Mouse (Mus musculus) liver, postnatal 0 days (tissue): Measurements from ENCODE around the gene Zdhhc23. TPM values are rescaled to one million over a fixed set of nuclear protein-coding genes. Genes with fewer than 3 reads are reported as not detected.
A peak's percentile ranks its signal among the peaks of the same experiment; 100 is the strongest.

ENCODE experiments used
- ATAC-seq: fragments of 200-750 bp; cut with Nextera tagmentation; 2 replicates; pipeline ENCODE4 v1.8.0; 2017; ENCODE audit warnings: mild to moderate bottlenecking, moderate library complexity
- DNase-seq: peaks from one replicate; pipeline ENCODE4 v3.0.0-alpha.2; 2016
- H3K27ac ChIP-seq: fragments of 300-500 bp; sonication (generic); 2 replicates; pipeline ENCODE4 v1.5.1; 2014; ENCODE audit warnings: antibody characterized with exemption, moderate library complexity, mild to moderate bottlenecking, low read depth
- H3K27me3 ChIP-seq: fragments of 300-500 bp; sonication (generic); 2 replicates; pipeline ENCODE4 v1.6.1; 2014; ENCODE audit warnings: low read length, control low read depth, mixed read lengths; ENCODE audit not compliant: insufficient read depth
- H3K36me3 ChIP-seq: fragments of 300-500 bp; sonication (generic); replicated peaks from 2 replicates; pipeline ENCODE4 v1.6.1; 2014; ENCODE audit warnings: mild to moderate bottlenecking, control low read depth, low read length, moderate library complexity, mixed read lengths; ENCODE audit not compliant: insufficient read depth
- H3K4me1 ChIP-seq: fragments of 300-500 bp; sonication (generic); 2 replicates; pipeline ENCODE4 v1.6.1; 2014; ENCODE audit warnings: antibody characterized with exemption, mild to moderate bottlenecking, control low read depth; ENCODE audit not compliant: insufficient read depth
- H3K4me2 ChIP-seq: fragments of 300-500 bp; sonication (generic); 2 replicates; pipeline ENCODE4 v1.6.1; 2014; ENCODE audit warnings: low read depth, mild to moderate bottlenecking, low read length, moderate library complexity, mixed read lengths
- H3K4me3 ChIP-seq: fragments of 300-500 bp; sonication (generic); 2 replicates; pipeline ENCODE4 v1.5.1; 2014; ENCODE audit warnings: low read depth, low read length
- H3K9ac ChIP-seq: fragments of 300-500 bp; sonication (generic); replicated peaks from 2 replicates; pipeline ENCODE4 v1.6.1; 2014; ENCODE audit warnings: mild to moderate bottlenecking, moderate library complexity
- H3K9me3 ChIP-seq: fragments of 300-500 bp; sonication (generic); 2 replicates; pipeline ENCODE4 v1.6.1; 2016; ENCODE audit warnings: mild to moderate bottlenecking, control low read depth, low read length, mixed read lengths
- CTCF ChIP-seq: sonication (generic); IDR thresholded peaks from 2 replicates; pipeline ENCODE4 v1.5.1; 2016; ENCODE audit warnings: antibody characterized with exemption, low read depth
- EP300 ChIP-seq: IDR thresholded peaks from 2 replicates; pipeline ENCODE4 v1.6.1; 2016; ENCODE audit warnings: antibody characterized with exemption, low read depth, mild to moderate bottlenecking
- WGBS: fragments of 180-500 bp; shearing (Covaris S2); extraction: QIAGEN DNeasy Blood & Tissue Kit; methylation state at CpG from one replicate; pipeline ENCODE4 v1.1.7; 2014; ENCODE audit not compliant: insufficient replicate concordance; 5-methylcytosine and 5-hydroxymethylcytosine counted together
- polyA plus RNA-seq: library from polyadenylated mRNA; unstranded; fragments of >200 nt; fragmentation: Nextera tagmentation; extraction: Ambion mirVana; gene quantifications from 2 replicates; pipeline ENCODE4 v1.2.1, GENCODE M21; 2015

Zdhhc23 gene
- polyA plus RNA-seq, 1 experiment from 2014 or later, result 0.20 TPM

- H3K9ac ChIP-seq, result no peak overlapping the region
- H3K4me1 ChIP-seq, result peaks cover 3% of the 10 kb centered on the region
- 63% methylated on average over 8 of the region's 8 CpGs for WGBS
- H3K9me3 ChIP-seq, result no peaks in the 10 kb centered on the region
- no peak overlapping the region for H3K4me3 ChIP-seq
- ATAC-seq (peak; percentile 64; the same call in 1 of the 2 replicates), DNase-seq (peak; percentile 48)
- TF ChIP-seq CTCF (no peak), EP300 (no peak)
- no peaks in the 10 kb centered on the region for H3K27me3 ChIP-seq
- H3K4me2 ChIP-seq, result peak overlapping the region; percentile 1; the same call in 1 of the 2 replicates
- H3K36me3 ChIP-seq, result peaks cover 2% of the 10 kb centered on the region; the same call in 1 of the 2 replicates
- no peak overlapping the region for H3K27ac ChIP-seq
These were observed 19.5 kb upstream of the Zdhhc23 start for GRCm38 (mm10) chr16:43999111-43999510.

DNA sequence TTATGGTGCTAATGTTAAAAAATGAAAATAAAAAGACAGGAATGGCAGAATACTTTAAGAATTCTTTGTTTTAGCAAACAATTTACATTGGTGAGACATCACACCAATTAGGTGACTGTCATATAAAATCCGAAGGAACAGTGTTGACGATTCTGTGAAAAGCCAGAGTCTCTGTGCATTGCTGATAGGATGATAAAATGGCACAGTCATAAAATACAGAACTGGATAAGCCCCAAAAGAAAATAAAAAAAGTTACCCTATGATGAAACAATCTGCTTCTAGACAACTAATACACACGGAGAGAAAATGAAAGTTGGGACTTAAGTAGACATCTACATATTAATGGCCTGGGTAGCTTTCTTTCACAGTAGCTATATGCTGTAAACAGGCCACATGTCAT is 15.0 kb upstream of the Zdhhc23 start:
- Histone ChIP-seq H3K4me3 (no peak overlapping the region), H3K4me2 (no peak overlapping the region), H3K9me3 (no peaks in the 10 kb centered on the region), H3K36me3 (peaks cover 2% of the 10 kb centered on the region; the same call in 1 of the 2 replicates), H3K27me3 (no peaks in the 10 kb centered on the region), H3K27ac (no peak overlapping the region), H3K4me1 (peaks cover 3% of the 10 kb centered on the region), H3K9ac (no peak overlapping the region)
- DNase-seq (no peak), ATAC-seq (no peak)
- TF ChIP-seq EP300 (no peak), CTCF (no peak)
- WGBS, result 62% methylated on average over 3 of the region's 3 CpGs

DNA sequence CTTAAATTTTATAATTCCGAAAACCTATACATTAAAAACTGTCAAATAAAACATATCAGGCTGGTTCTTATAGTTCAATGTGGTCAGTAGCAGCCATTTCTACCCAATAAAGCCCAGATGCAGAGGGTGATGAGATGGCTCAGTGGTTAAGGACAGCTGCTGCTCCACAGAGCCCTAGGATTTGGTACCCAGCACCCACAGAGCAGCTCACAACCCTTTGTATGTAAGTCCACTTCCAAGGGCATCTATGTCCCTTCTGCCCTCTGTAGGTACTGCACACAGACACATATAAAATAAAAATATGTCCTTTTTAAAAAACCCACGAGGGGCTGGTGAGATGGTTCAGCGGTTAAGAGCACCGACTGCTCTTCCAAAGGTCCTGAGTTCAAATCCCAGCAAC is 6.7 kb upstream of the Zdhhc23 start:
- DNase-seq (no peak), ATAC-seq (no peak)
- TF ChIP-seq EP300 (no peak), CTCF (no peak)
- Histone ChIP-seq H3K4me3 (no peak overlapping the region), H3K4me2 (no peak overlapping the region), H3K4me1 (no peaks in the 10 kb centered on the region), H3K36me3 (peaks cover 7% of the 10 kb centered on the region; the same call in 1 of the 2 replicates), H3K9me3 (no peaks in the 10 kb centered on the region), H3K9ac (no peak overlapping the region), H3K27me3 (no peaks in the 10 kb centered on the region), H3K27ac (no peak overlapping the region)
- WGBS, result 85% methylated on average over 4 of the region's 4 CpGs

DNA sequence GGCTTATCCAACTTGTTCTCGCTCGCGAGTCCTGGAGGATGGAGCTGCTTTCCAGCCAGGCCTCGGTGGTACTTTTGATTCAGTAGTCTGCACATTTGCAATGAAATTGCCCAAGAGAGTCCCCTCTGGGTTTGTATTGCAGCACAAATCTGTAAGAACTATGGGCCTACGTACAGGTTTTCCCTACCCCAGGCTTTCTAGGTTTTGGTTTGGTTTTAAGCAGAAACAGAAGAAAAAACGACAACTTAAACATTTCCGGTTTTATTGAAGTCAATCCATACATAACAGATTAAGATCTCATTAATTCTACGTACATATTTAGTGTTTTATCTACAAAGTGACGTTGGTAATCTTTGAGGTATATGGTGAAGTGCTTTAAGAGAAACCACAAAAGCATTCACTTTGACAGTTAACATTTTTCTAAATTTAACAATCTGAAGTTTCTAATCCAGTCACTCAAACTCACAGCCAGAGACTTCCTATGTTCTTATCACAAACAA is 569 bp upstream of the Zdhhc23 start:
- ATAC-seq, result peak; percentile 9; the same call in 1 of the 2 replicates
- DNase-seq, result no peak
- peak overlapping the region; percentile 95 for H3K4me2 ChIP-seq
- no peaks in the 10 kb centered on the region for H3K36me3 ChIP-seq
- no peak for TF ChIP-seq EP300
- no peak for TF ChIP-seq CTCF
- peak overlapping the region; percentile 56; the same call in 1 of the 2 replicates for H3K9ac ChIP-seq
- no peaks in the 10 kb centered on the region for H3K27me3 ChIP-seq
- no peak overlapping the region for H3K27ac ChIP-seq
- H3K4me1 ChIP-seq, result peaks cover 4% of the 10 kb centered on the region
- H3K4me3 ChIP-seq, result peak overlapping the region; percentile 62
- 14% methylated on average over 9 of the region's 9 CpGs for WGBS
- no peaks in the 10 kb centered on the region for H3K9me3 ChIP-seq

DNA sequence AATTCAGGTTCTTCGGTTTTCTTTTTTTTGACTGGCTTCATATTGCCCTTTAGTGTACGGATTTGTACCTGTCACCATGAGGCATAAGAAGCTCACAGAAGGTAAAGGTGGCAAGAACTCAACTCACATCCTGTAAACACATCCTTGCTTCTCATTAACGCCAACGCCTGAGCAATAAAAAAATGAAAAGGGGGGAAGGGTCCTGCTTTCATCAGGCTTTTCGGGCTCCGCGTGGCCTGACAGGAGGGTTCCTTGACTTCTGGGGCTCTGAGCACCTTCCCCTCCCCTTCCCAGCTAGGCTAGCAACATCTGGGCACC is 622 bp downstream of the Zdhhc23 start:
- Histone ChIP-seq H3K27me3 (no peaks in the 10 kb centered on the region), H3K36me3 (no peaks in the 10 kb centered on the region), H3K4me3 (peak overlapping the region; percentile 62), H3K9me3 (no peaks in the 10 kb centered on the region), H3K4me1 (peaks cover 4% of the 10 kb centered on the region), H3K9ac (peak overlapping the region; percentile 56; the same call in 1 of the 2 replicates), H3K27ac (no peak overlapping the region), H3K4me2 (peak overlapping the region; percentile 95)
- 25% methylated on average over 7 of the region's 7 CpGs for WGBS
- no peak for ATAC-seq
- DNase-seq, result no peak
- TF ChIP-seq EP300 (no peak), CTCF (no peak)

DNA sequence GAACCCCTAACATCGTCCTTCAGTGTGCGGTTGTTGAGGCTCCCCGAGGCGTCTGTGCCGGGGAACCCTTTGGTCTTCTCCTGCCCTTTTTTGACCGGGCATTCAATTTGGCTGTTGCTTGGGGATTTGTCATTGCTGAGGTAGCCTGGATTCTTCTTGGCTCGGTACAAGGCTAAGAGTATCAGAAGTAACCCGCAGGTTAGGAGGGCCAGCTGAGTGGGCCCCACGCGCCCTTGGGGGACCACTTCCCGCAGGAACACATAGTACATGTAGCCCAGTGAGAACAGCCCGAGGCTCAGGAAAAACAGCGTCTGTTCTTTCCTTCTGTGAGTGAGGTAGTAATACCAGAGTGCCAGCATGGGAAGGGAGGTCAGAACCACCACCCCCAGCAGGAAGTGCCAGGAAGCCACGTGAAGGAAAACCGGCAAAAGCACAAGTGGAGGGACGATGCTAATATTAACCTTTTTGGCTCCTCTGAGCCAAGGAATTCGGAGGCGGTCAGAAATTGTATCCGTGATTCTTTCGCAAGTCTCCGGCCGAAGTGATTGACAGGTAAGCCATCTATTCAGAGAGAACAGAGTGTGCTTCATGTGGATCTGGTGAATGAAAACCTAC is 5.9 kb downstream of the Zdhhc23 start:
- Histone ChIP-seq H3K27me3 (no peaks in the 10 kb centered on the region), H3K27ac (no peak overlapping the region), H3K9ac (no peak overlapping the region), H3K36me3 (no peaks in the 10 kb centered on the region), H3K4me1 (no peaks in the 10 kb centered on the region), H3K4me2 (no peak overlapping the region), H3K4me3 (no peak overlapping the region), H3K9me3 (no peaks in the 10 kb centered on the region)
- no peak for TF ChIP-seq CTCF
- TF ChIP-seq EP300, result no peak
- ATAC-seq (no peak), DNase-seq (no peak)
- WGBS, result 79% methylated on average over 22 of the region's 22 CpGs
